Mouse (Mus musculus) liver, embryonic 14 days (tissue): ENCODE results near the gene Mc3r. TPM values are rescaled to one million over a fixed set of nuclear protein-coding genes. Genes with fewer than 3 reads are reported as not detected.

Source experiments
- polyA plus RNA-seq: library from polyadenylated mRNA; depleted of rRNA; stranded (reverse); fragments of >200 nt; gene quantifications from 2 replicates; pipeline ENCODE4 v1.2.3, GENCODE M21; 2012; rRNA removed

Mc3r gene
- polyA plus RNA-seq = not detected in 2 replicates

DNA sequence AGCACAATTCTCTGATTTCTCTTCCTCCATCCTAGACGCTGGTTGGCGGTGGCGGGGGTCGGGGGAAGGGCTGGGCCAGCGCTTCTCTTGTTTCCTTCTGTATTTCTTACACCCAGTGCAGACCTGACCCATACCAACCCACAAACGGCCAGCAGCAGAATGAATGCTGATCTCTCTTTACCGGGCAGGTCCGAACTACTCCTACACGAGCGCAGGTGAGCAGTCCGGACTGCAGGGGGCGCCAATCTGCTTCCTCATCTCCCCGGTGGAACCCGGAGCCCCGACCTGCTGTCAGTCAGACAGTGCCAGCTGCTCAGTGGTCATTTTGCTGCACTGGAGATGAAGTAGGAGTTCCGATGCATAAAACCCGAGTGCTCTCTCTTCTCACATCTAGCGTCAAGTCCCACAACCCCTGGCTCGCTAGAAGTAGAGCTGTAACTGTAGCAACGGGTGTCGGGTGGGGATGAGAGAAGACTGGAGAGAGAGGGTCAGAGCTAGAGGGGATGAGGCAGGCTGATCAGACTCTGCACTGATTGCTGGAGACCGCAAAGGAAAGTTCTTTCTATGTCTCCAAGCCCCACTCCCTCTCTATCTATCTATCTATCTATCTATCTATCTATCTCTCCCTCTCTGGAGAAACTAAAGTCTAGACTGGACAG, at the start of gene Mc3r:
Gene Mc3r (plus strand): TSS at position 387 of the 659 bp plus-strand sequence.

Other genes with a start within 250 kb of the Mc3r start
- gene Cbln4, start 205.0 kb upstream of the Mc3r start, polyA plus RNA-seq = not detected in 2 replicates
- gene Fam210b, start 97.1 kb downstream of the Mc3r start, polyA plus RNA-seq = 49.8 and 64.5 TPM in 2 replicates
- gene Aurka, start 122.0 kb downstream of the Mc3r start, polyA plus RNA-seq = 62.5 and 69.6 TPM in 2 replicates
- 21.8 and 25.5 TPM in 2 replicates for gene Cstf1, start 122.2 kb downstream of the Mc3r start, polyA plus RNA-seq
- 0.40 TPM in 2 replicates for gene Cass4, start 145.3 kb downstream of the Mc3r start, polyA plus RNA-seq
- gene Rtf2, start 192.1 kb downstream of the Mc3r start, polyA plus RNA-seq = 20.2 and 24.2 TPM in 2 replicates
- not detected in 2 replicates for gene Gcnt7, start 210.1 kb downstream of the Mc3r start, polyA plus RNA-seq
- 0.17 TPM in 1 of 2 replicates, not detected in the other for gene Fam209, start 224.0 kb downstream of the Mc3r start, polyA plus RNA-seq